In genomic region chr8:70528182-70528797, GRCm38 (mm10) we compare ENCODE assay signal across 8 mouse cellular contexts. TPM values are rescaled to one million over a fixed set of nuclear protein-coding genes. Genes with fewer than 3 reads are reported as not detected.
DNase-seq lines count a peak whose midpoint lies in the region; ATAC-seq and TF ChIP-seq lines count a peak whose summit lies in the region.

No protein-coding gene starts in this region.

- whole genome bisulfite sequencing in heart, embryonic 14.5 days, result 18% methylated on average over 13 of the region's 13 CpGs
- 39% methylated on average over 13 of the region's 13 CpGs for WGBS in hindbrain, embryonic 11.5 days
- 38% methylated on average over 13 of the region's 13 CpGs for WGBS in midbrain, embryonic 10.5 days

- peak overlapping the region; percentile 18 to 90 for H3K27ac ChIP-seq in heart, embryonic 14.5 days (replicated peaks in 1 of 2; ENCODE audit: control insufficient read depth in 1 of 2, insufficient read depth in 1 of 2, low read depth in 2 of 2, low read length in 2 of 2)
- peak overlapping the region; percentile 74 for H3K27ac ChIP-seq in hindbrain, embryonic 11.5 days (ENCODE audit: low read depth, low read length)
- peak overlapping the region; percentile 99 for H3K27ac ChIP-seq in midbrain, embryonic 10.5 days (replicated peaks)

- intact Hi-C loops in heart, postnatal 25 days (cut with DNase I), result no loop called here

- ATAC-seq in heart, embryonic 14.5 days (ENCODE audit: insufficient number of reproducible peaks, insufficient read depth, low FRiP score, low read depth), result no peak
- no peak for ATAC-seq in G1E (ENCODE audit: extremely low read depth, insufficient number of reproducible peaks, low FRiP score, poor library complexity, severe bottlenecking)
- no peak for ATAC-seq in hindbrain, embryonic 11.5 days (ENCODE audit: low FRiP score)

- H3K4me1 ChIP-seq in heart, embryonic 14.5 days (ENCODE audit: control insufficient read depth in 2 of 2, insufficient read depth in 2 of 2, low read length in 2 of 2), result peaks cover 4 to 21% of the 10 kb centered on the region in 2 experiments; a peak in 3 of 4 replicates
- peaks cover 73% of the 10 kb centered on the region for H3K4me1 ChIP-seq in G1E (ENCODE audit: insufficient read depth, low read depth, low read length)
- H3K4me1 ChIP-seq in hindbrain, embryonic 11.5 days (replicated peaks; ENCODE audit: control insufficient read depth, insufficient read depth, low read length), result peaks cover 5% of the 10 kb centered on the region; the same call in 1 of the 2 replicates
- peaks cover 39% of the 10 kb centered on the region for H3K4me1 ChIP-seq in midbrain, embryonic 10.5 days

- H3K36me3 ChIP-seq in heart, embryonic 14.5 days (ENCODE audit: control insufficient read depth, insufficient read depth, low read length), result peaks cover 36% of the 10 kb centered on the region
- H3K36me3 ChIP-seq in G1E (replicated peaks), result peaks cover 47% of the 10 kb centered on the region
- H3K36me3 ChIP-seq in hindbrain, embryonic 11.5 days (ENCODE audit: control insufficient read depth, insufficient read depth, low read length), result peaks cover 9% of the 10 kb centered on the region; the same call in 1 of the 2 replicates
- H3K36me3 ChIP-seq in midbrain, embryonic 10.5 days, result peaks cover 41% of the 10 kb centered on the region

- no peaks in the 10 kb centered on the region for H3K27me3 ChIP-seq in heart, embryonic 14.5 days (ENCODE audit: control insufficient read depth, insufficient read depth, low read length)
- H3K27me3 ChIP-seq in G1E (ENCODE audit: insufficient read depth, low read length), result no peaks in the 10 kb centered on the region
- H3K27me3 ChIP-seq in hindbrain, embryonic 11.5 days (ENCODE audit: control insufficient read depth, insufficient read depth, low read length), result no peaks in the 10 kb centered on the region
- H3K27me3 ChIP-seq in midbrain, embryonic 10.5 days (ENCODE audit: low read depth, poor library complexity, severe bottlenecking), result no peaks in the 10 kb centered on the region

- H3K9me3 ChIP-seq in heart, embryonic 14.5 days (ENCODE audit: control insufficient read depth, low read length), result no peaks in the 10 kb centered on the region
- H3K9me3 ChIP-seq in G1E (replicated peaks), result no peaks in the 10 kb centered on the region
- no peaks in the 10 kb centered on the region for H3K9me3 ChIP-seq in hindbrain, embryonic 11.5 days (ENCODE audit: control insufficient read depth, low read length)
- H3K9me3 ChIP-seq in midbrain, embryonic 10.5 days (replicated peaks), result no peaks in the 10 kb centered on the region

- H3K4me2 ChIP-seq in heart, embryonic 14.5 days (ENCODE audit: low read length), result peak overlapping the region; percentile 88
- H3K4me2 ChIP-seq in hindbrain, embryonic 11.5 days (replicated peaks; ENCODE audit: low read depth, low read length), result peak overlapping the region; percentile 84

- no peak for DNase-seq in heart, postnatal 25 days (ENCODE audit: low spot score)
- DNase-seq in G1E (ENCODE audit: low spot score), result no peak
- DNase-seq in hindbrain, embryonic 11.5 days (ENCODE audit: low spot score), result no peak
- no peak for DNase-seq in midbrain, embryonic 10.5 days (ENCODE audit: low spot score)
- no peak for DNase-seq in urinary bladder, postnatal 36 days (ENCODE audit: low spot score in 2 of 2)
- no peak for DNase-seq in adrenal gland, adult 2 months
- no peak for DNase-seq in layer of hippocampus, adult 8-10 months (ENCODE audit: low spot score in 2 of 2)

- H3K4me3 ChIP-seq in heart, embryonic 14.5 days (ENCODE audit: control insufficient read depth in 1 of 2, insufficient read depth in 1 of 2, low read depth in 1 of 2, low read length in 2 of 2), result peak overlapping the region; percentile 70 to 92
- H3K4me3 ChIP-seq in G1E (ENCODE audit: low read depth, low read length), result peak overlapping the region; percentile 81
- peak overlapping the region; percentile 67 for H3K4me3 ChIP-seq in hindbrain, embryonic 11.5 days (ENCODE audit: low read depth, low read length)
- peak overlapping the region; percentile 85 for H3K4me3 ChIP-seq in midbrain, embryonic 10.5 days

- peak overlapping the region; percentile 96 for H3K9ac ChIP-seq in heart, embryonic 14.5 days (ENCODE audit: low read length)
- H3K9ac ChIP-seq in hindbrain, embryonic 11.5 days (ENCODE audit: low read depth, low read length), result peak overlapping the region; percentile 84

- TF ChIP-seq CTCF in G1E (IDR thresholded peaks at IDR 0.05; ENCODE audit: low read depth, low read length), result no peak

RNA-seq across cellular contexts. Expression of gene Kxd1, which starts 0.5 kb away (rescaled TPM):
- polyA plus RNA-seq in heart, embryonic 14.5 days (2014; fragmentation: Nextera tagmentation; extraction: Ambion mirVana), result 79.3 and 85.7 TPM in 2 replicates
- total RNA-seq in heart, postnatal 25 days (2021), result 10 to 100 TPM; 73.6 to 76.6 TPM
- total RNA-seq in G1E (2014; fragmentation: Nextera tagmentation), result 180 and 189 TPM in 2 replicates
- 47.5 and 50.9 TPM in 2 replicates for total RNA-seq in G1E (2017)
- polyA plus RNA-seq in G1E (2012), result 40.0 and 49.9 TPM in 2 replicates
- 48.3 and 52.6 TPM in 2 replicates for polyA plus RNA-seq in hindbrain, embryonic 11.5 days (2014; fragmentation: Nextera tagmentation; extraction: Ambion mirVana)
- 56.5 and 58.8 TPM in 2 replicates for polyA plus RNA-seq in midbrain, embryonic 10.5 days (2016; fragmentation: Nextera tagmentation; extraction: Ambion mirVana)
- 10 to 100 TPM; 75.9 to 82.8 TPM for total RNA-seq in adrenal gland, adult 2 months (2021)
- 83.0 and 87.3 TPM in 2 replicates for polyA plus RNA-seq in adrenal gland, adult 2 months (2012; rRNA removed)
- 10 to 100 TPM; 36.7 to 46.9 (median 39.6) TPM for total RNA-seq in layer of hippocampus, adult 8-10 months (2022)

RNA-seq across cellular contexts. Expression of gene Fkbp8, which starts 0.8 kb away (rescaled TPM):
- polyA plus RNA-seq in heart, embryonic 14.5 days (2014; fragmentation: Nextera tagmentation; extraction: Ambion mirVana), result 189 and 209 TPM in 2 replicates
- total RNA-seq in heart, postnatal 25 days (2021), result 100 to 1,000 TPM; 130 to 135 TPM
- total RNA-seq in G1E (2014; fragmentation: Nextera tagmentation), result 228 and 232 TPM in 2 replicates
- 206 and 221 TPM in 2 replicates for total RNA-seq in G1E (2017)
- polyA plus RNA-seq in G1E (2012), result 939 and 1,510 TPM in 2 replicates
- 226 and 243 TPM in 2 replicates for polyA plus RNA-seq in hindbrain, embryonic 11.5 days (2014; fragmentation: Nextera tagmentation; extraction: Ambion mirVana)
- polyA plus RNA-seq in midbrain, embryonic 10.5 days (2016; fragmentation: Nextera tagmentation; extraction: Ambion mirVana), result 300 and 314 TPM in 2 replicates
- 100 to 1,000 TPM; 269 to 287 TPM for total RNA-seq in adrenal gland, adult 2 months (2021)
- 602 and 610 TPM in 2 replicates for polyA plus RNA-seq in adrenal gland, adult 2 months (2012; rRNA removed)
- 100 to 1,000 TPM; 420 to 440 (median 425) TPM for total RNA-seq in layer of hippocampus, adult 8-10 months (2022)

RNA-seq across cellular contexts. Expression of gene Ell, which starts 11.0 kb away (rescaled TPM):
- 13.0 and 13.2 TPM in 2 replicates for polyA plus RNA-seq in heart, embryonic 14.5 days (2014; fragmentation: Nextera tagmentation; extraction: Ambion mirVana)
- 10 to 100 TPM; 11.7 to 13.3 TPM for total RNA-seq in heart, postnatal 25 days (2021)
- total RNA-seq in G1E (2014; fragmentation: Nextera tagmentation), result 20.8 and 22.7 TPM in 2 replicates
- total RNA-seq in G1E (2017), result 7.6 and 9.1 TPM in 2 replicates
- polyA plus RNA-seq in G1E (2012), result 56.4 and 59.0 TPM in 2 replicates
- polyA plus RNA-seq in hindbrain, embryonic 11.5 days (2014; fragmentation: Nextera tagmentation; extraction: Ambion mirVana), result 15.4 and 16.5 TPM in 2 replicates
- polyA plus RNA-seq in midbrain, embryonic 10.5 days (2016; fragmentation: Nextera tagmentation; extraction: Ambion mirVana), result 18.0 and 22.7 TPM in 2 replicates
- total RNA-seq in adrenal gland, adult 2 months (2021), result 10 to 100 TPM; 26.1 to 29.6 TPM
- 31.1 and 36.1 TPM in 2 replicates for polyA plus RNA-seq in adrenal gland, adult 2 months (2012; rRNA removed)
- total RNA-seq in layer of hippocampus, adult 8-10 months (2022), result 10 to 100 TPM; 19.6 to 22.0 (median 20.8) TPM

RNA-seq across cellular contexts. Expression of gene Uba52, which starts 17.7 kb away (rescaled TPM):
- 900 and 1,040 TPM in 2 replicates for polyA plus RNA-seq in heart, embryonic 14.5 days (2014; fragmentation: Nextera tagmentation; extraction: Ambion mirVana)
- 1,000 to 10,000 TPM; 1,533 to 1,573 TPM for total RNA-seq in heart, postnatal 25 days (2021)
- total RNA-seq in G1E (2014; fragmentation: Nextera tagmentation) (4,646 and 5,141 TPM in 2 replicates), G1E (2017) (3,490 and 3,572 TPM in 2 replicates)
- polyA plus RNA-seq in G1E (2012), result 592 and 1,322 TPM in 2 replicates
- polyA plus RNA-seq in hindbrain, embryonic 11.5 days (2014; fragmentation: Nextera tagmentation; extraction: Ambion mirVana), result 814 and 839 TPM in 2 replicates
- polyA plus RNA-seq in midbrain, embryonic 10.5 days (2016; fragmentation: Nextera tagmentation; extraction: Ambion mirVana), result 836 and 881 TPM in 2 replicates
- 1,000 to 10,000 TPM; 1,627 to 1,685 TPM for total RNA-seq in adrenal gland, adult 2 months (2021)
- 619 and 1,322 TPM in 2 replicates for polyA plus RNA-seq in adrenal gland, adult 2 months (2012; rRNA removed)
- 1,000 to 10,000 TPM in 2 of 4 experiments, 100 to 1,000 TPM in 2; 772 to 1,065 (median 933) TPM for total RNA-seq in layer of hippocampus, adult 8-10 months (2022)

RNA-seq across cellular contexts. Expression of gene Rex1bd, which starts 21.7 kb away (rescaled TPM):
- polyA plus RNA-seq in heart, embryonic 14.5 days (2014; fragmentation: Nextera tagmentation; extraction: Ambion mirVana), result 129 and 138 TPM in 2 replicates
- total RNA-seq in heart, postnatal 25 days (2021), result 100 to 1,000 TPM; 102 TPM
- total RNA-seq in G1E (2014; fragmentation: Nextera tagmentation) (43.6 and 44.2 TPM in 2 replicates), G1E (2017) (86.9 and 94.9 TPM in 2 replicates)
- polyA plus RNA-seq in G1E (2012), result 187 and 223 TPM in 2 replicates
- 129 and 136 TPM in 2 replicates for polyA plus RNA-seq in hindbrain, embryonic 11.5 days (2014; fragmentation: Nextera tagmentation; extraction: Ambion mirVana)
- 138 and 140 TPM in 2 replicates for polyA plus RNA-seq in midbrain, embryonic 10.5 days (2016; fragmentation: Nextera tagmentation; extraction: Ambion mirVana)
- 100 to 1,000 TPM; 148 to 164 TPM for total RNA-seq in adrenal gland, adult 2 months (2021)
- 327 and 373 TPM in 2 replicates for polyA plus RNA-seq in adrenal gland, adult 2 months (2012; rRNA removed)
- total RNA-seq in layer of hippocampus, adult 8-10 months (2022), result 100 to 1,000 TPM in 2 of 4 experiments, 10 to 100 TPM in 2; 86.4 to 104 (median 97.3) TPM
